Mouse (Mus musculus) frontal cortex, adult 2 months (tissue): ENCODE data around the gene Tmem218. TPM values are rescaled to one million over a fixed set of nuclear protein-coding genes. Genes with fewer than 3 reads are reported as not detected.

ENCODE experiments used
- polyA plus RNA-seq: library from polyadenylated mRNA; depleted of rRNA; stranded (reverse); fragments of >200 nt; gene quantifications from 2 replicates; pipeline ENCODE4 v1.2.3, GENCODE M21; 2012; rRNA removed

The Tmem218 gene
- polyA plus RNA-seq, 1 experiment: 9.0 TPM

Other genes with a start within 250 kb of the Tmem218 start
- 49.7 and 58.9 TPM in 2 replicates for gene Pknox2, start 60.8 kb upstream of the Tmem218 start, polyA plus RNA-seq
- gene Slc37a2, start 47.5 kb downstream of the Tmem218 start, polyA plus RNA-seq: 2.7 and 3.1 TPM in 2 replicates
- 1.6 and 1.8 TPM in 2 replicates for gene Ccdc15, start 140.2 kb downstream of the Tmem218 start, polyA plus RNA-seq
- 79.8 and 81.4 TPM in 2 replicates for gene Hepacam, start 159.1 kb downstream of the Tmem218 start, polyA plus RNA-seq
- gene Robo4, start 193.7 kb downstream of the Tmem218 start, polyA plus RNA-seq: 5.6 and 5.8 TPM in 2 replicates
- 26.3 and 43.8 TPM in 2 replicates for gene Robo3, start 225.0 kb downstream of the Tmem218 start, polyA plus RNA-seq